Mouse (Mus musculus): ENCODE results near the gene Rhox6.
A peak's percentile ranks its signal among the peaks of the same experiment; 100 is the strongest.
"Not testable (repeated sequence)": the region's sequence is repeated elsewhere in the genome, so short reads cannot be mapped to it uniquely, and the experiment has no call there.

Rhox6 gene

DNA sequence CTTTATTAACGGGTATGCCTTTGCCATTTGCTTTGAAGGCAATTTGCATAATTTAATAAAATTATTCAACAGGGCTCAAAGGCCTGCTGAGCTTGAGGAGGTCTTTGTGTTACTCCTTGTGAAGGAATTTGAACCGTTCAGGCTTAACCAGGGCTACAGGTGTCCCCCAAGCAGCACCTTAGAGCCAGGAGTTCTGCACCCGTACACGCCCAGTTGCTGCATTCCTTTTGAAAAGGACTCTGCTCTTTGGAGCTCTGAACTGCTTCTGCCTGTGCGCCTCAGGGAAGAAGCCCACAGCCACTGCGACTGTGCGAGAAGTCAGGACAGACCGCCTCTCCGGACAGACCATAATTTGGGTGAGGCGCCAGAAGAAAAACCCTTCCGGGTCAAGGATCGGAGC, at the start of gene Rhox6:
Gene Rhox6, plus strand, starts transcription at position 301 of the 400 bp plus-strand sequence.
- DNase-seq = not testable (repeated sequence)

DNA sequence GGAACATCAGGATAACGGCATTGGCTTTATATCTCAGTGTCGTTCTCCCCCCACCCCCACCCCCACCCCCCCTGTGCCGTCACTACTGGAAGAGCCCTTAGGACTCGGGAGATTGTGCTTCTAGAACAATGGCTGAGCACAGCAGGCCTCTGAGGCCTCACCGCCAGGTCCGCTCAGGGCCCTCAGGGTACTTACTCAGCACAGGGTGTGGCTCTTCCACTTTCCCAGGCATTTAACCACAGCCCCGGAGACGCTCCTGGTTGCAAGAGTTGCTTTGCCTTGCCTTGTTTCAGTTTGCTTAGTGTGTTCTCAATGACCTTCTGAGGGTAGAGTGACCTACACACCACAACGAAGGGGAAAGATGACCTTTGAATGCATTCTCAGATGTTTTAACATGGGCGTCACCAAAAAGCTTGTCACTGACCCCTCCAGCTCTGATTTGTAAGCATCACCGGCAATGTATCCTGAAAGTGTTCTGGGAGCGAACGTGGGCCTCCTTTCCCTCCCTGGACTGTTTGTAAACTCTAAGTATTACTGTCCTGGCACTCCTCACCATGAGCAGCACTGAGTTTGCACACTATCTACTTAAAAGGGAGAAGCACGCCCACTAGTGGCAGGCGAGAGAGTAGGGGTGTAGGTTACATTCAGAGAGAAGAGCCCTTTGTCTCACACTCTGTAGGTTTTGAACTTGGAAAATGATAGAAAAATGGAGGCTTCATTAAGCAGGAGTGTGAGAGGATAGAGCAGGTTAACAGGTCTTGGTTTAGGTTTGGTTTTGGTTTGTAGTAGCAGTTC, 19.2 kb upstream of the Rhox6 start:
- no peak for DNase-seq

DNA sequence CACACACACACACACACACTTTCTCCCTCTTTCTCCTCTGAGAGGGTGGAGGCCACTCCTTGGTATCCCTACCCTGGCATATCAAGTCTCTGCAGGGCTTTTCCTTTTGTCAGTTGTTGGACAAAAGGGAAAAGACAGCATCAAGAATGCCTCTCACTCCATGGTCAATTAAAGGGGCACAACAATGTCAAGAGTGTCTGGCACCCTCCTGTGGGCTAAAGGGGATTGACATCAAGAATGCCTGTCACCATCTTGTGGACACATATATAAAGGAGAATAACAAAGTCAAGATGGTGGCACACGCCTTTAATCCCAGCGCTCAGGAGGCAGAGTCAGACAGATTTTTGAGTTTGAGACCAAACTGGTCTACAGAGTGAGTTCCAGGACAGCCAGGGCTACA, 17.3 kb upstream of the Rhox6 start:
- DNase-seq = no peak

DNA sequence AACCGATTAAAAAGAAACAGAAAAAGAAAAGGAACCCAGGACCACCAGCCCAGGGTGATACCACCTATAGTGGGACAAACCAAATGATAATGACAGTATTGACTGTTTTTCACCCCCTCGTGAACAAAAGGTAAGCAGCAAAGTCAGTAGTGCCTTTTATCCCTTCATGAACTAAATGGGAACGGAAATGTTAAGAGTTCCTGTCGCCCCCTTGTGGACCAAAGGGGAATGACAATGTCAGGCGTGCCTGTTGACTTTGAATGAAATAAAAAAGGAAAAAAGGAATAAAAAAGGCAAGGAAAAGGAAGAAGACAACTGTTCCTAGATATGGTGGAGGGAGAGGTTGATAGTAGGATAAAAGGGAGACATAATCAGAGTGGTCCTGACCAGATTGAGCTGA, 15.5 kb upstream of the Rhox6 start:
- peak in 1 of 2 experiments; percentile 10 for DNase-seq

- DNase-seq = no peak
These were observed 11.0 kb upstream of the Rhox6 start for GRCm38 (mm10) chrX:37815665-37816064.

GRCm38 (mm10) chrX:37831386-37831785, 4.7 kb downstream of the Rhox6 start, which contains the start of gene Rhox7a:
TSS of gene Rhox7a (plus strand) at chrX:37831686.
- not testable (repeated sequence) for DNase-seq

DNA sequence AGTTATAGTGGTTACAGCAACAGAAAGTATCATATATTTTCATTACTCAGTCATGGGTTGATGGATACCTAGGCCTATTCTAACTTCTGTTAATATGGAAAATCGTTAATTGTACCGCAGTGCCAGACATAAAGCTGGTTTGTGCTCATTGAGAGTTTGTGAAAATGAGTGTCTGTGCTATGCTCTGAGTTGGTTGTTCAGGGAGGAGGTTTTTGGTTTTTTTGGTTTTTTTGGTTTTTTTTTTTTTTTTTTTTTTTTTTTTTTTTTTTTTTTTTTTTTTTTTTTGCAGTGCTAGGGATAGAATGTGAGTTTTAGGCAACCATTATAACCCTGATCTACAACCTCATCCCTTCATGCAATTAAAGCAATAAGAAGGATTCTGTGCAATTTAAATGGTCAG, 44.9 kb downstream of the Rhox6 start:
- DNase-seq = no peak

GRCm38 (mm10) chrX:37878844-37879243, 52.1 kb downstream of the Rhox6 start, which contains the start of gene Rhox8:
TSS of gene Rhox8 (minus strand) at chrX:37878944.
- DNase-seq = no peak
